Mouse (Mus musculus): ENCODE data around the gene Ak4.
A peak's percentile ranks its signal among the peaks of the same experiment; 100 is the strongest.

Ak4 gene

GRCm38 (mm10) chr4:101511768-101512521 lies 92.9 kb downstream of the Ak4 start:
- peak; percentile 29 for DNase-seq (ENCODE audit: low read depth)

GRCm38 (mm10) chr4:101513251-101513650 lies 94.2 kb downstream of the Ak4 start:
- DNase-seq (ENCODE audit: low read depth) = peak; percentile 21

- DNase-seq (ENCODE audit: low read depth) = no peak
Observed at GRCm38 (mm10) chr4:101515853-101516252, 96.8 kb downstream of the Ak4 start.
